Mouse (Mus musculus): ENCODE results near the gene Nme1.

Nme1 gene

GRCm38 (mm10) chr11:93968005-93968847 is at the start of gene Nme1, which contains the start of gene Gm20390:
TSS of gene Nme1 (minus strand) at chr11:93968521.
TSS of gene Gm20390 (minus strand) at chr11:93968293.
- in situ Hi-C loops (cut with MboI; ENCODE audit: unreplicated experiment in 2 of 2) = loop anchor here (10.0 to 25.0 kb wide), 2 partner anchors 257 to 344 kb away; partner anchors contain the start of gene Luc7l3 (in 1 of the 2)

- in situ Hi-C loops (cut with MboI; ENCODE audit: unreplicated experiment in 2 of 2) = no loop called here
Observed at GRCm38 (mm10) chr11:94003346-94003745, 35.0 kb upstream of the Nme1 start.

GRCm38 (mm10) chr11:93999276-93999675 is 31.0 kb upstream of the Nme1 start:
- in situ Hi-C loops (cut with MboI; ENCODE audit: unreplicated experiment in 2 of 2) = no loop called here

GRCm38 (mm10) chr11:93997141-93997775 is 28.9 kb upstream of the Nme1 start:
- in situ Hi-C loops (cut with MboI; ENCODE audit: unreplicated experiment in 2 of 2) = no loop called here

- in situ Hi-C loops (cut with MboI; ENCODE audit: unreplicated experiment in 2 of 2) = no loop called here
Observed at GRCm38 (mm10) chr11:93996306-93997140, 28.2 kb upstream of the Nme1 start.

GRCm38 (mm10) chr11:93995720-93996305 is 27.5 kb upstream of the Nme1 start, which contains the start of gene Spag9:
TSS of gene Spag9 (plus strand) at chr11:93996091.
- in situ Hi-C loops (cut with MboI; ENCODE audit: unreplicated experiment in 2 of 2) = no loop called here

- in situ Hi-C loops (cut with MboI; ENCODE audit: unreplicated experiment in 2 of 2) = no loop called here
Observed at GRCm38 (mm10) chr11:93995111-93995719, 26.9 kb upstream of the Nme1 start.

GRCm38 (mm10) chr11:93994531-93994930 is 26.2 kb upstream of the Nme1 start:
- in situ Hi-C loops (cut with MboI; ENCODE audit: unreplicated experiment in 2 of 2) = no loop called here

GRCm38 (mm10) chr11:93988328-93989062 is 20.2 kb upstream of the Nme1 start:
- in situ Hi-C loops (cut with MboI; ENCODE audit: unreplicated experiment in 2 of 2) = no loop called here

- in situ Hi-C loops (cut with MboI; ENCODE audit: unreplicated experiment in 2 of 2) = no loop called here
Observed at GRCm38 (mm10) chr11:93987625-93988327, 19.5 kb upstream of the Nme1 start.

GRCm38 (mm10) chr11:93987026-93987425 is 18.7 kb upstream of the Nme1 start:
- in situ Hi-C loops (cut with MboI; ENCODE audit: unreplicated experiment in 2 of 2) = no loop called here

- in situ Hi-C loops (cut with MboI; ENCODE audit: unreplicated experiment in 2 of 2) = no loop called here
Observed at GRCm38 (mm10) chr11:93986298-93986697, 18.0 kb upstream of the Nme1 start.

GRCm38 (mm10) chr11:93985265-93985664 is 16.9 kb upstream of the Nme1 start:
- in situ Hi-C loops (cut with MboI; ENCODE audit: unreplicated experiment in 2 of 2) = no loop called here

GRCm38 (mm10) chr11:93984619-93985018 is 16.3 kb upstream of the Nme1 start:
- in situ Hi-C loops (cut with MboI; ENCODE audit: unreplicated experiment in 2 of 2) = no loop called here

GRCm38 (mm10) chr11:93979502-93980049 is 11.3 kb upstream of the Nme1 start:
- in situ Hi-C loops (cut with MboI; ENCODE audit: unreplicated experiment in 2 of 2) = no loop called here

GRCm38 (mm10) chr11:93972951-93973350 is 4.6 kb upstream of the Nme1 start:
- in situ Hi-C loops (cut with MboI; ENCODE audit: unreplicated experiment in 2 of 2) = loop anchor here (5.0 to 25.0 kb wide), 2 partner anchors 114 to 339 kb away; partner anchors contain the start of gene Luc7l3 (in 1 of the 2)

GRCm38 (mm10) chr11:93969799-93970198 is 1.5 kb upstream of the Nme1 start:
- in situ Hi-C loops (cut with MboI; ENCODE audit: unreplicated experiment in 2 of 2) = loop anchor here (5.0 to 25.0 kb wide), 3 partner anchors 118 to 343 kb away; partner anchors contain the start of gene Luc7l3 (in 1 of the 2)

GRCm38 (mm10) chr11:93969171-93969570 is 850 bp upstream of the Nme1 start:
- in situ Hi-C loops (cut with MboI; ENCODE audit: unreplicated experiment in 2 of 2) = loop anchor here (10.0 to 25.0 kb wide), 2 partner anchors 256 to 343 kb away; partner anchors contain the start of gene Luc7l3 (in 1 of the 2)

All from v-Abl transformed pro-B cells (cell line).